Mouse (Mus musculus): ENCODE results near the gene AW011738. TPM values are rescaled to one million over a fixed set of nuclear protein-coding genes. Genes with fewer than 3 reads are reported as not detected.

The AW011738 gene
- total RNA-seq, 2 experiments from 2014 or later = 3.2 to 4.2 TPM

DNA sequence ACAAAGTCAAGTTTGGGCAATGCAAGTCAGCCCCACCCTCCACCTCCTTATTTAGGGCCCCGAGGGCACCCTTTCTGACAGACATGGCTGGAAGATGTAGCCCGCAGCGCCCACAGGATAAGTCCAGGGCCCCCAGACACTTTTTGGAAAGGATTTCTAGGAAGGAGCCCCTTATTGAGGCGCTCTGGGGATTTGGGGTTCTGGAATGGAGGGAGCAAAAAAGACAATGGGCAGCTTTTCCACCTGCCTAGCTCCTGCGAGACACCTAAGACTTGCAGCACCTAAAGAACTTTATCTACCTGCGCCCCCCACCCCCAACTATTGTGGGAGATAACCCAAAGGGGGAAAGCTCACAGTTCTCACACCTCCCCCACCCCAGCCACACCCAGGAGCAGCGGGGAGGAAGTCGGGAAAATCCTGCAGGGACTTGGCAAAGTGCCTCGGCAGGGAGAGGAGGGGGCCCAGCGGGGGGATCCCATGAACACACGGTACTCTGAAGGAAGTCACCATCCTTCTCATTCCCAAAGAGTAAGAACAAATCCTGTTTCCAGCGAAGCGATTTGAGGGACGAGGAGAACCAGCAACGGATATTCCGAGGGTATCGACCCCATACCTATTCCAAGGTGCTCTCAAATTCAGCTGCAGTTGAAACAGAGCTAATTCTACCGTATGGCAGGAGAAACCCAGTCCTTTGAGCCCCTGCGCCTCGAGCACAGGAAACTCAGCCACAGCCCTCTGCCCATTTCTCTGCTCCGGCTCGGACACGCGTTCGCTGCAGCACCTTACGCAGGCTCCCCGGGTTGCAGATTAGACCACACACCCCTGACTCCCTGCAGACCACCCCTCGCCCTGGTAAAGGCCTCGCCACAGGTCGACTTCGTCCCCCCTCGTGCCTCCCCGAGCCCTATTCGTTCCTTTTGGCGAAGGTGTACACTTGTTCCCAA is 6.9 kb upstream of the AW011738 start:
- intact Hi-C loops (cut with DNase I) = loop anchor here (2.0 kb wide), 1 partner anchor 39 kb away; the partner anchor contains the start of gene Plekhn1
- DNase-seq (ENCODE audit: extremely low spot score in 1 of 2, low spot score in 2 of 2) = peak in 1 of 2 experiments; percentile 92

DNA sequence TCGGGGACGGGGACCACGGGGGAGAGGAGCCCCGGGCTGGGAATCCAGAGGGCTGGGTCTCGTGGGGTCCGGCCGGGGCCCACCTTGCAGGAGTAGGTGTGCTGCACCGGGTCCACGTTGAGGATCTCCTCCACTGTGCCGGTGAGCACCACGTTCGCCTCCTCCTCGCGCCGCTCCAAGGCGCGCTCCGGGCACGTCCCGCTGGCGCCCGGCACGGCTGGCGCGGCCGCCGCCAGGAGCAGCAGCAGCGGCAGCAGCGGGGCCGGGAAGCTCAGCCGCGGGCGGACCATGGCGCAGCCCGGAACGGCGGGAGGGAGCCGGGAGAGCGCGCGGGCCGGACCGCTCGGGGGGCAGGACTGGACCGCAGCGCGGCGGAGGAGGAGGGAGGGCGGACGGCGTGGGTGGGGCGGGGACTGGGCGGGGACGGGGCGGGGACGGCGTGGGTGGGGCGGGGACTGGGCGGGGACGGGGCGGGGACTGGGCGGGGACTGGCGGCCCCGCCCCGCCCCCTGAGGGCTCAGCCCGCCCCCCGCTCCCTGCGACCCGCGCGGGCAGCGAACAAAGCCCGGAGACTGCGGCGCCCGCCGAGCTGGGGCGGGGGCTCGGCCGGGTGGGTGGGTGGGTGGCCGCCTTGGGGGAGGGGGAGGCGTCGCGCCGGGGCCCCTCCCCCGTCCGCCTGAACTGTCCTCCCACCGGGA is 5.8 kb upstream of the AW011738 start, which contains the start of gene Agrn:
Gene Agrn, minus strand, starts transcription at position 358 of the 698 bp plus-strand sequence.
- DNase-seq (ENCODE audit: extremely low spot score in 1 of 2, low spot score in 2 of 2) = peak in 1 of 2 experiments; percentile 89
- intact Hi-C loops (cut with DNase I) = loop anchor here (2.0 kb wide), 1 partner anchor 38 kb away; the partner anchor contains the start of gene Plekhn1

DNA sequence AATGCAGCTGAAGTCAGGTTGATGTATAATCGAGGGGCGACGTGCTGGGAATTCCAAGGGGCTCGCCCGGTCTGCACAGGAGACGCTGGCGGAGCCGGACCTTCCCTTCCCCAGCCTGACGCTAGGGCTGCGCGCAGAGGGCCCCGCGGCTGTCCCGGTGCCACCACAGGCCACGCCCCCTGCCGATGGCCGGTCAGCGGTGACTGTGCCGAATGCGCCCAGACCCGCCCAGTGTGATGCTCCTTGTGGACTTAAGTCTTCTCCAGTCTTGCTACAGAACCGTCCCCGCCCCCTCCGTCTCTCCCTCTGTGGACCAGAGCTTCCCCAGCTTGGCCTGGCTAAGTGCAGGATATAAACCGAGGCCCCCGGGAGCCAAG is 5.3 kb upstream of the AW011738 start:
- intact Hi-C loops (cut with DNase I) = loop anchor here (2.0 kb wide), 1 partner anchor 37 kb away; the partner anchor contains the start of gene Plekhn1

DNA sequence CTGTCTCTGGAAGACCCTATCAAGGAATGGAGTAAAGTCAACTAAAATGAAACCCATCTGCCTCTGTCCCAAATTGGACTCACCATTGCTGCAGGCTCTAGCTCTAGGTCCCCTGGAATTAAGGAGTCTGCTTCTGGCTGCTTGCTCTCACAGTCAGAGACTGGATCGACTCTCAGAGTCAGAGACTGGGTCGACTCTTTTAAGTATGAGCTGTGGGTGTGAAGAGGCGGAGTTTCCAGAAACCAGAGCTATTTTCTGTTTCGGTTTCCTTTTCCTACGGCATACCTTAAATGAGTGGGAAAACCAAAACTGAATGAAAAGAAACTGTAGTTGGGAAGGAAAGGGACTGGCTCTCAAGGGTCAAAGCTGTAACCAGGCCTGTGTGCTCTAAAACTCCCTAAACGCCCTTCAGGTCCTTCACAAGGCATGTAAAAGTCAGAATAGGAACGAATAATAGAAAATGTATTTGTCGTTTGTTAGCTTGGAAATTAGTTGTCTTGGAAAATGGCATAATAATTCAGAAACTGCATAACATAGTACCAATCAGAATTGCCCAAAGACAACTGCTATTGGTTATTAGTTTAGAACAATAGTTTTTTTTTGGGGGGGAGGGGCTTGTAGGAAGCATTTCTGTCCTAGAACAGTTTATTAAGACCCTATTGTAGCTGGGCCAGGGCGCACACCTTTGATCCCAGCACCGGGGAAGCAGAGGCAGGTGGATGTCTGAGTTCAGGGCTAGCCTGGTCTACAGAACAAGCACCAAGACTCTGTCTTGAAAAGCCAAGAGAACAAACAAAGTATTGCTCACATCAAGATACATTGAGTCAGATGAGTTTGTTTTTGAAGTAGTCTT is 2.3 kb upstream of the AW011738 start, which contains the start of gene Isg15:
Gene Isg15, minus strand, starts transcription at position 196 of the 853 bp plus-strand sequence.
- intact Hi-C loops (cut with DNase I) = no loop called here

More for the DNA sequence above, 5.3 kb upstream of the AW011738 start:
- peak; percentile 70 to 97 for DNase-seq (ENCODE audit: extremely low spot score in 1 of 2, low spot score in 2 of 2)

DNA sequence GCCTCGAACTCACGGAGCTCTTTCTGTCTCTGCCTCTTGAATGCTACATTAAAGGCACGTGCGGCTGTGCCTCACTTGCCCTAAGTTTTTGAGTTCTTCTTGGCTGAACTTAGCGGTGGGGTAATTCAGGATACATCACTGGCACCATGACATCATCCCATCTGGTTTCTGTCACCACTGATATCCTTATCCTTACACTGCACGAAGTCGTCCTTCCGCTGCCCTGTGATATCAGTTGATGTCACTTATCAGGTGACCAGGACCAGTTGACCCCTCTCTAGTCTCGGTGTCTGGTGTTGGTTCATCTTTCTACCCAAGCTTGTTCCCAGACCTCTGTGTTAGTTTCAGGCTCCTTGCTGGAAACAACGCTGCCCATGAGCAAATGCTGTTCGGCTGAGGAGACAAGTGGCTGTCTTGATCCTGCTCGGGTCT is 626 bp upstream of the AW011738 start:
- intact Hi-C loops (cut with DNase I) = no loop called here
- no peak for DNase-seq (ENCODE audit: extremely low spot score in 1 of 2, low spot score in 2 of 2)

More for the DNA sequence above, 2.3 kb upstream of the AW011738 start, which contains the start of gene Isg15:
- DNase-seq (ENCODE audit: extremely low spot score in 1 of 2, low spot score in 2 of 2) = no peak

DNA sequence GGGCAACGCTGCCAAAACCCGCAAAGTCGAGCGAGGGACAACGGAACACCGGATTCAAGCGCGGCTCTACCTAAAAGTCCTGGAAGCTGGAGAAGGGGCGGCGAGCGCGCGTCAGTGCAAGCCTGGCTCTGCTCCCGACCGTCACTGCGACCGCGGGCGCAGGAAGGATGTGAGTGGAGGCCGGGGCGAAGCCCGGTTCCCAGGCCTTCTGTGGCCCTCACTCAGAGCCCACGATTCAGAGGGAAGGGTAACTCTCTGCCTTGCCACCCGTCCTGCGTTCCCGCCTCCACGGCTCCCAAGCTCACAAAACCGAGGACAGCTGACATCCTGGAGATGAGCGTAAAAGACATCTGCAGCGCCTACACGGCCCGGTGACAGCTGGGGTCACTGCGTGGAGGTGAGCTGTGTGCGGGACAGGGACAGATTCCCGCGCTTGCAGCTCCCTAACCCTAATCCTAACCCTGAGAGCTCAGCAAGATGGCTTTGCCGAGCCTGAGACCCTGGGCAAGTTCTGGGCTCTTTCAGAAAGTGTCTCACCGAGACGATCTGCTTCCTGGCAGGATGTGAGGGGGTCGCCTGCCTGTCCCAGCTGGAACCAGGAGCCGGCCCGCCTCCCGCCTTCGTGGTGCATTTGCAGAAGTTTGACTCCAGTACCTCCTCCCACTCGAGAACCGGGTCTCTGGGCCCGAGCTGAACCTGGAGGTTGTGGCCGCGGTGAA is 468 bp downstream of the AW011738 start:
- intact Hi-C loops (cut with DNase I) = no loop called here
- DNase-seq (ENCODE audit: extremely low spot score in 1 of 2, low spot score in 2 of 2) = peak in 1 of 2 experiments; percentile 75

DNA sequence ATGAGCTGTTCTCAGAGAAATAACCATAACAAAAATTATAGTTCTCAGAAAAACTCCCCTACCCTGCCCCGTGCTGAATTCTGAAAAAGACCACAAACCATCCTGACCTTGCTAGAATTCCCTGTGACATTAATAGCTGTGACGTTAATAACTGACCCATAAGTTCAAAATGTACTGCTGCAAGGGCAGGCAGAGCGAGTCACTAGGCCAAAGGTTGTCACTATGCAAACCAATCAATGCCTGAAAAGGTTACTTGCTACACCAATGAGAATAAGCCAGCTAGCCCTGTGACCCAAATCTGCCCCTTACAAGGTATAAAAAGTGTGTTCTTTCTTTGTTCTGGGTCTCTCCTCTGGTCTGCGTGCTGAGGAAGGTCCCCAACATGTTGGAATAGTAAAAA is 5.8 kb downstream of the AW011738 start:
- intact Hi-C loops (cut with DNase I) = no loop called here
- DNase-seq (ENCODE audit: extremely low spot score in 1 of 2, low spot score in 2 of 2) = no peak

DNA sequence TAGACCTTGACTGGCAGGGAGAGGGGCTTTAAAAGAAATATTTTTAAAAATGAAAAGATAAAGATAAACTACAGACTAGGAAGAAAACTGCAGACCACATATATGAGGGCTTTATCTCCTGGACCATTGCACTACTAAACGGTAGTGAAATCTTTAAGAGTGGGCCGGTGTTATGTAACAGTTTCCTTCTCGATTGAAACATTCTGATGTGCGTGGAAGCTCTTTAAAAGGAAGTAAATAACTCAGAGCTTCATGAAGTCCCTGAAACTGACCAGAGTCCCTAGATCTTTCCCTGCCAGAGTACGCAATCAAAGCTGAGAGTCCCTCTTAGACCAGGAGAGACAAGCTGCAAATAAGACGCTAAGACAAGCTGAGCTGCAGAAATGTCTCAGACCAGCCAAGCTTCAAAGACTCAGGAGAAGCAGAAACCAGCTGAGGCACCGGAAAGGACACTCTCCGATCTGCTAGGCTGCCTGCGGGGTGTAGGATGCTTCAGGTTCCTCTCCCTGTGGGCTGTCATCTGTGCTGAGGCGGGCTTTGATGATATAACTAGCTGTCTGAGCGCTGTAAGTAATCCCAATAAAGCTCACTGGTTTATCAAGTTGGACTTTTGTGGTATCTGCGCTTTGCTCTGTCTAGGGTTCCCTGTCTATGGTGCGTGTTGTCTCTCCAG is 7.0 kb downstream of the AW011738 start:
- no peak for DNase-seq (ENCODE audit: extremely low spot score in 1 of 2, low spot score in 2 of 2)
- intact Hi-C loops (cut with DNase I) = no loop called here

DNA sequence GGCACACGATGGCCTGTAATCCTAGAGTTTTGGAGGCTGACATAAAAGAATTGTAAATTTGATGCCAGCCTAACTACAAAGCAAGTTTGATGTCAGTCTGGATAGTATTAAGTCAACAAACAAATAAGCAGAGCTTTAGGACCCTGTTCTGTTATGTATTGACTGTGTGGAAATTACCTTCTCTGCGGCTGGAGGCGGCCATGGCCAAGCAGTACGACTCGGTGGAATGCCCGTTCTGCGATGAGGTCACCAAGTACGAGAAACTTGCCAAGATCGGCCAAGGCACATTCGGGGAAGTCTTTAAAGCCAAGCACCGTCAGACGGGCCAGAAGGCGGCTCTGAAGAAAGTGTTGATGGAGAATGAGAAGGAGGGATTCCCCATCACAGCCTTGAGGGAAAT is 10.0 kb downstream of the AW011738 start:
- no peak for DNase-seq (ENCODE audit: extremely low spot score in 1 of 2, low spot score in 2 of 2)
- intact Hi-C loops (cut with DNase I) = no loop called here

DNA sequence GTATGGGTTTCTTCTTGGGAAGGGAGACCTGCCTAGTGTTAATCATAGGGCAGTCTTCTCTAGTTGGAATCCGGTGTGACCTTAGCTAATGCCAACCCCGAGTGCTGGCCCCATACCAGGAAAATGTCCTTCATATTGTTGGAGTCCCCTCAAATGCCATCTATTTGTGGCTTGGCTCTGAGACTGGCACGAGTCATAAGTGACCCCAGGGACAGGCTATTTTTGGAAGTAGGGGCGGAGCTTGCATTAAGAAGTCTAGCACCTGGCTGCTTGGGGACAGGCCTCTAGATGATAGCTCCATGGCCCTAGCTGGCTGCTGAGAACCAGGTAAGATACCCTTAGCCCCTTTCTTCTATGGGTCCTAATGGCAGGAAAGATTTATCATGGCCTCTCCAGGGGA is 12.5 kb downstream of the AW011738 start, which contains the start of gene Perm1:
Gene Perm1, plus strand, starts transcription at position 220 of the 400 bp plus-strand sequence.
- intact Hi-C loops (cut with DNase I) = no loop called here
- DNase-seq (ENCODE audit: extremely low spot score in 1 of 2, low spot score in 2 of 2) = no peak

DNA sequence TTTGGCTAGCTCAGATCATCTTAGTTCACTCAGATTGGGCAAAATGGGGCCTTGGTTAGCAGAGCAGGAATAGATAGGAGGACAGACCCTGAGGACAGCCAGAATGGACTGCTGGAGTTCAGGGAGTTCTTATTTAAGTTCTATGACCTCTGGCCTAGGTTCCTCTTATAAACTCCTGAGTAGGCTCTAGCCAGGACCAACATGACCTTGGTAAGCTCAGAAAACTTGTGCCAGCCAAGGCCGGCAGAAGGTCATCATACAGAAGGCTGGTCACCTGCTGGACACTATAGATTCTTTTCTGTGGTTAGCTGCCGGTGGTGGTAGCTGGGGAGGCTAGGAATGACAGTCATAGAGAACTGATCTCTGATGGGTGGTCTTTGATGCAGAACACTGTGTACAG is 13.1 kb downstream of the AW011738 start:
- intact Hi-C loops (cut with DNase I) = no loop called here
- no peak for DNase-seq (ENCODE audit: extremely low spot score in 1 of 2, low spot score in 2 of 2)

DNA sequence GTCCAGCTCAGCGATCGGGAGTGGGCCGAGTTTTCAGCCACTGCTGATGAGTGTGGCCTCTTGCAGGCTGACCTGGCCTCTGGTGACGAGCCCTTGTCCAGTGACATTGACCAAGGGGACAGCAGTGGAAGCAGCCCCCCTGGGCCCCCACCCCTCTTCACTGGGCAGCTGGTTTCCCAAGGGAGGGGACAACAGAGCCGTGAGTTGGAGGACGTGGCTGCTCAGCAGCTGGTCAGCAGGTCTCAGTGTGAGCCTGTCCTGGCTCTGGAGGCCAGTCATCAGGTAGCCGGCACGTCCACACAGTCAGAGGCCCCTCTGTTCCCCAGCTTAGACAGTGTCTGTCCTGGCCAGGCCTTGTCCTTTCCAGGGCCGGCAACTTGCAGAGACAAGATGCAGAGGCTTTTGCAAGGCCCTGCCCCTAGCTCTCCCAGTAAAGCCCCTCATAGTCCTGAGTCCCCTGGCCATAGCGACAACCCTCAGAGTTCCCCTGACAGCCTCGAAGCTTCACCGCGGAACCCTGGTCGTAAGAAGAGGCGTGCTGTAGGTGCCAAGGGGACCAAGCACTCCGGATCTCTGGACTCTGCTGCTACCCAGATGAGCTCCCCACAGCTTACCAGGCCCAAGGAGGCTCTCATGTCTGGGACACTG is 14.0 kb downstream of the AW011738 start:
- intact Hi-C loops (cut with DNase I) = no loop called here
- DNase-seq (ENCODE audit: extremely low spot score in 1 of 2, low spot score in 2 of 2) = no peak

DNA sequence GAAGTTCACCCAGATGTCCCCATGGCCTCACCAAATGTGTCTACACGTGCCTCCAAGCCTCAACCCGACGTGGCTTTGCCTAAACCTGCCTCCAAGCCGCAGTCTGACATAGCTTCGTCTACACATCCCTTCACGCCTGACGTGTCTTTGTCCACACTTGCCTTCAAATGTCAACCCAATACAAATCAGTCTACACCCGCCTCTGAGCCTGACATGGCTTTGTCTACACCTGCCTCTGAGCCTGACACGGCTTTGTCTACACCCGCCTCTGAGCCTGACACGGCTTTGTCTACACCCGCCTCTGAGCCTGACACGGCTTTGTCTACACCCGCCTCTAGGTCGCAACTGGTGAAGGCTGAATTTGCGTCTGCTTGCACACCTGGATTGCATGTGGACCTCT is 14.7 kb downstream of the AW011738 start:
- peak in 1 of 2 experiments; percentile 47 for DNase-seq (ENCODE audit: extremely low spot score in 1 of 2, low spot score in 2 of 2)
- intact Hi-C loops (cut with DNase I) = no loop called here

DNA sequence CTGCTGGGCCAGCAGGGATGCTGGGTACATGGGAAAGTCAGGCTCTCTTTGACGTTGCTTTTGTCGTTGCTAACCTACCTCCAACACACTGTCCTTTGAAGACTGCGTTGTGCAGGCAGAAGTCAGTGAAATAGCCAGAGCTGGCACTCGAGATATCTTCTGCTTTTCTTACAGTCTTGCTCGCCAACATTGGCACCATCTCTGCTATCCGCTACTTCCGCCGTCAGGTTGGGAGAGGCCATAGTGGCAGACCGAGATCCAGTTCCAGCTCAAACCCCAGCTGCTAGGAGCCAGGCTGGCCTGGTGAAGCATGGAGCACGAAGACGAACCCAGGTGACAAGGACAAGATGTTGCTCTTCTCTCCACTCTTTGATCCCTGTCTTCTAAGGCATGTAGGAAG is 16.8 kb downstream of the AW011738 start:
- intact Hi-C loops (cut with DNase I) = no loop called here
- DNase-seq (ENCODE audit: extremely low spot score in 1 of 2, low spot score in 2 of 2) = no peak

DNA sequence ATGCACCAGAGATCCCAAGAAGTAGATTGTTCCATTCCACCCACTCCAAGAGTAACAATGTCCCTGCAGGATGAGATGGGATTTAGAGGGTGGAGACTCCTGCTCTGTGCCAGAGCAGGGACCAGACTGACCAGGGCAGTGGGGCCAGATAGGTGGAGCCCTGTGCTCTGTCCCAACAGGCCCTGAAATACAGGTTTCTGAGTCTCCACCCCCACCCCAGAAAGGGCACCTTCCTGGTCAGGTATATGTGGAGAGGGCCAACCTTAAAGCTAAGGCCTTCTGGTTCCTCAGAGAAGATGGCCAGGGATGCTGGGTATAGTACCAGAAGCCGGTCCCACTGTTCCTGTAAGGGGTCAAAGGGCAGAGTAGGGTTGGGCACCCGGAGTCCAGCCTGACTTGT is 21.2 kb downstream of the AW011738 start:
- intact Hi-C loops (cut with DNase I) = no loop called here
- no peak for DNase-seq (ENCODE audit: extremely low spot score in 1 of 2, low spot score in 2 of 2)

DNA sequence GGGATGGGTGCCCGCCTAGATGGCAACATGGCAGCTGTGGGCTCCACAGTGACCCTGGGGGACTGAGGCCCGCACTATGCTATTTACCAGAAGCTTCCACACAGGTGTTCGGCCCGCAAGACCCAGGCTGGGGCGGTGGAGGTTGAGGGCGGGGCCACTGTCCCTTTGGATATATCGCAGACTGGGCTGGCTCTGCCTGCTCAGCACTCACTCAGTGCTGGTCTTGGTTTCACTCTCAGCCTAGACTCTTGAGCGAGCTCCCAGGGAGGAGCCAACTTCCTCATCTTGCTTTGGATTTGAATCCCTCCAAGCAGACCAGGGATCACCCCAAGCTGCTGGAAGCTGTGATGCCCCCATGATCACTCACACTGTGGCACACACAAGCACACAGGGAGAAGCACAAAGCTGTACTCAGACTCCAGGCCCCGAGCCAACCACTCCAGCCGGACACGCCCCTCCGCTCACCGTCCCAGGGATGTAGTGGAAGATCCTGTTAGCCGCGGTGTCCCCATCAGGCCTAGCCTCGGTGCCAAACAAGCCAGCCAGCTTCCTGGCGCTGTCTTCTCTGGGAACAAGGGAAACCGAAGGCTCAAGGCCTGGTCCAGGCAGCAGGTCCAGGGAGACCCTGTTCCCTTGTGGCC is 24.8 kb downstream of the AW011738 start:
- intact Hi-C loops (cut with DNase I) = no loop called here

More for the DNA sequence above, 24.8 kb downstream of the AW011738 start:
- no peak for DNase-seq (ENCODE audit: extremely low spot score in 1 of 2, low spot score in 2 of 2)

Measured in left cerebral cortex, postnatal 10 days (tissue).